Mouse (Mus musculus) CH12.LX (cell line): ENCODE data around the gene Hdac9. TPM values are rescaled to one million over a fixed set of nuclear protein-coding genes. Genes with fewer than 3 reads are reported as not detected.

Source experiments
- DNase-seq: peaks from one replicate; pipeline ENCODE4 v3.0.0-alpha.2; 2013; ENCODE audit errors: extremely low read depth
- H3K27ac ChIP-seq: 2 replicates; pipeline ENCODE4 v1.5.1; 2012; ENCODE audit warnings: low read depth, mild to moderate bottlenecking, control low read depth, moderate library complexity; ENCODE audit not compliant: insufficient read depth
- H3K27me3 ChIP-seq: replicated peaks from 2 replicates; pipeline ENCODE3; 2012; ENCODE audit warnings: inconsistent platforms
- H3K36me3 ChIP-seq, 2 experiments: replicated peaks in 1 of 2; 2 replicates each; pipeline versions ENCODE3 to v1.6.1; 2012; ENCODE audit warnings: inconsistent platforms in 1 of 2, low read length in 1 of 2, mild to moderate bottlenecking in 1 of 2, mixed read lengths in 1 of 2, moderate library complexity in 1 of 2; ENCODE audit not compliant: control insufficient read depth in 1 of 2, insufficient read depth in 1 of 2
- H3K4me1 ChIP-seq, 2 experiments: 2 replicates each; pipeline ENCODE4 v1.6.1; 2012; ENCODE audit warnings: inconsistent platforms in 1 of 2, moderate library complexity in 1 of 2; ENCODE audit not compliant: insufficient read depth in 2 of 2, control insufficient read depth in 1 of 2
- H3K4me2 ChIP-seq: 2 replicates; pipeline ENCODE4 v1.6.1; 2012; ENCODE audit warnings: low read depth, mild to moderate bottlenecking, control low read depth; ENCODE audit not compliant: poor library complexity, insufficient read depth, severe bottlenecking
- H3K4me3 ChIP-seq, 3 experiments: fragments of 150-350 bp in 1 of 3; sonication (generic) in 1 of 3; replicated peaks in 1 of 3; 2 replicates each; pipeline versions ENCODE3 to v1.5.1; 2011 to 2012; ENCODE audit warnings: low read depth in 2 of 3, low read length in 2 of 3, mild to moderate bottlenecking in 2 of 3, moderate library complexity in 2 of 3, control low read depth in 1 of 3, improper control_type of control experiment in 1 of 3, inconsistent platforms in 1 of 3, mixed read lengths in 1 of 3; ENCODE audit not compliant: poor library complexity in 1 of 3
- H3K79me2 ChIP-seq: replicated peaks from 2 replicates; pipeline ENCODE4 v1.6.1; 2012; ENCODE audit warnings: mild to moderate bottlenecking, moderate library complexity; ENCODE audit not compliant: control insufficient read depth, poor library complexity, insufficient read depth, severe bottlenecking; ENCODE audit errors: extremely low read depth
- H3K9ac ChIP-seq: 2 replicates; pipeline ENCODE4 v1.6.1; 2012; ENCODE audit warnings: low read depth, mild to moderate bottlenecking, control low read depth, moderate library complexity; ENCODE audit not compliant: insufficient read depth
- H3K9me3 ChIP-seq: replicated peaks from 2 replicates; pipeline ENCODE3; 2012; ENCODE audit warnings: low read length, inconsistent platforms, mixed read lengths
- BHLHE40 ChIP-seq: IDR thresholded peaks from 2 replicates; pipeline ENCODE4 v1.6.1; 2011; ENCODE audit warnings: mild to moderate bottlenecking, low read depth, low read length, improper control_type of control experiment
- CHD1 ChIP-seq: IDR thresholded peaks from 2 replicates; pipeline ENCODE4 v1.6.1; 2012; ENCODE audit warnings: low read depth, low read length, improper control_type of control experiment, inconsistent platforms
- CHD2 ChIP-seq: IDR thresholded peaks from 2 replicates; pipeline ENCODE4 v1.6.1; 2011; ENCODE audit warnings: low read length, improper control_type of control experiment
- CTCF ChIP-seq, 2 experiments: IDR thresholded peaks in 1 of 2; conservative IDR thresholded peaks in 1 of 2; 2 replicates each; pipeline ENCODE4 v1.5.1; 2011 to 2012; ENCODE audit warnings: low read depth in 2 of 2, low read length in 2 of 2, improper control_type of control experiment in 1 of 2, inconsistent platforms in 1 of 2, mild to moderate bottlenecking in 1 of 2, moderate library complexity in 1 of 2
- E2F4 ChIP-seq: IDR thresholded peaks from 2 replicates; pipeline ENCODE4 v1.6.1; 2011; ENCODE audit warnings: low read depth, low read length, improper control_type of control experiment; ENCODE audit not compliant: insufficient replicate concordance
- EP300 ChIP-seq: IDR thresholded peaks from 2 replicates; pipeline ENCODE4 v1.6.1; 2011; ENCODE audit warnings: low read length, improper control_type of control experiment
- ETS1 ChIP-seq: conservative IDR thresholded peaks from 2 replicates; pipeline ENCODE4 v1.6.1; 2012; ENCODE audit warnings: low read depth, mild to moderate bottlenecking, inconsistent platforms, low read length, improper control_type of control experiment, moderate library complexity
- GABPA ChIP-seq: IDR thresholded peaks from 2 replicates; pipeline ENCODE4 v1.6.1; 2012; ENCODE audit warnings: low read depth, low read length, improper control_type of control experiment, inconsistent platforms; ENCODE audit not compliant: insufficient replicate concordance
- HCFC1 ChIP-seq: IDR thresholded peaks from 2 replicates; pipeline ENCODE4 v1.6.1; 2012; ENCODE audit warnings: low read depth, mild to moderate bottlenecking, inconsistent platforms, low read length, improper control_type of control experiment
- IRF4 ChIP-seq: IDR thresholded peaks from 2 replicates; pipeline ENCODE4 v1.6.1; 2014; ENCODE audit warnings: low read depth, mild to moderate bottlenecking, inconsistent platforms, low read length, improper control_type of control experiment
- KAT2A ChIP-seq: IDR thresholded peaks from 2 replicates; pipeline ENCODE4 v1.6.1; 2012; ENCODE audit warnings: low read length, improper control_type of control experiment, inconsistent platforms; ENCODE audit not compliant: insufficient replicate concordance
- MAFK ChIP-seq: IDR thresholded peaks from 2 replicates; pipeline ENCODE4 v1.6.1; 2011; ENCODE audit warnings: low read length, improper control_type of control experiment; ENCODE audit not compliant: insufficient replicate concordance
- MAX ChIP-seq: IDR thresholded peaks from 2 replicates; pipeline ENCODE4 v1.6.1; 2011; ENCODE audit warnings: low read length, improper control_type of control experiment
- MAZ ChIP-seq: IDR thresholded peaks from 2 replicates; pipeline ENCODE4 v1.6.1; 2012; ENCODE audit warnings: low read depth, mild to moderate bottlenecking, inconsistent platforms, low read length, improper control_type of control experiment, moderate library complexity
- MEF2A ChIP-seq: IDR thresholded peaks from 2 replicates; pipeline ENCODE4 v1.6.1; 2014; ENCODE audit warnings: low read depth, mild to moderate bottlenecking, inconsistent platforms, low read length, improper control_type of control experiment, borderline replicate concordance
- MXI1 ChIP-seq: IDR thresholded peaks from 2 replicates; pipeline ENCODE4 v1.6.1; 2011; ENCODE audit warnings: mild to moderate bottlenecking, low read depth, low read length, improper control_type of control experiment
- MYC ChIP-seq: IDR thresholded peaks from 2 replicates; pipeline ENCODE4 v1.6.1; 2011; ENCODE audit warnings: low read depth, mild to moderate bottlenecking, improper control_type of control experiment, low read length
- NELFE ChIP-seq: IDR thresholded peaks from 2 replicates; pipeline ENCODE4 v1.6.1; 2011; ENCODE audit warnings: low read depth, low read length, improper control_type of control experiment
- NRF1 ChIP-seq: IDR thresholded peaks from 2 replicates; pipeline ENCODE4 v1.6.1; 2014; ENCODE audit warnings: low read depth, mild to moderate bottlenecking, inconsistent platforms, low read length, improper control_type of control experiment, moderate library complexity
- PAX5 ChIP-seq: IDR thresholded peaks from 2 replicates; pipeline ENCODE4 v1.6.1; 2012; ENCODE audit warnings: low read length, inconsistent platforms, mixed read lengths
- POLR2AphosphoS2 ChIP-seq: IDR thresholded peaks from 2 replicates; pipeline ENCODE4 v1.6.1; 2011; ENCODE audit warnings: low read depth, low read length, improper control_type of control experiment
- RAD21 ChIP-seq: IDR thresholded peaks from 2 replicates; pipeline ENCODE4 v1.6.1; 2011; ENCODE audit warnings: low read depth, mild to moderate bottlenecking, low read length, improper control_type of control experiment, moderate library complexity
- RCOR1 ChIP-seq: conservative IDR thresholded peaks from 2 replicates; pipeline ENCODE4 v1.6.1; 2012; ENCODE audit warnings: low read depth, mild to moderate bottlenecking, inconsistent platforms, low read length, improper control_type of control experiment
- SMC3 ChIP-seq: IDR thresholded peaks from 2 replicates; pipeline ENCODE4 v1.6.1; 2011; ENCODE audit warnings: low read depth, low read length, improper control_type of control experiment
- TBP ChIP-seq: conservative IDR thresholded peaks from 2 replicates; pipeline ENCODE4 v1.6.1; 2011; ENCODE audit warnings: low read depth, low read length, improper control_type of control experiment
- TCF12 ChIP-seq: IDR thresholded peaks from 2 replicates; pipeline ENCODE4 v1.6.1; 2014; ENCODE audit warnings: low read depth, mild to moderate bottlenecking, inconsistent platforms, low read length, improper control_type of control experiment
- USF1 ChIP-seq: IDR thresholded peaks from 2 replicates; pipeline ENCODE4 v1.6.1; 2014; ENCODE audit warnings: low read depth, mild to moderate bottlenecking, inconsistent platforms, low read length, improper control_type of control experiment
- USF2 ChIP-seq: conservative IDR thresholded peaks from 2 replicates; pipeline ENCODE4 v1.6.1; 2011; ENCODE audit warnings: low read depth, low read length, improper control_type of control experiment
- ZC3H11A ChIP-seq: IDR thresholded peaks from 2 replicates; pipeline ENCODE4 v1.6.1; 2012; ENCODE audit warnings: low read depth, mild to moderate bottlenecking, inconsistent platforms, low read length, improper control_type of control experiment
- ZKSCAN1 ChIP-seq: IDR thresholded peaks from 2 replicates; pipeline ENCODE4 v1.6.1; 2012; ENCODE audit warnings: low read depth, inconsistent platforms, low read length, improper control_type of control experiment, borderline replicate concordance
- ZMIZ1 ChIP-seq: IDR thresholded peaks from 2 replicates; pipeline ENCODE4 v1.6.1; 2012; ENCODE audit warnings: low read depth, mild to moderate bottlenecking, inconsistent platforms, low read length, improper control_type of control experiment
- ZNF384 ChIP-seq: IDR thresholded peaks from 2 replicates; pipeline ENCODE4 v1.6.1; 2012; ENCODE audit warnings: low read depth, low read length, improper control_type of control experiment, inconsistent platforms
- dilution Hi-C: fragments of 300-500 bp; cut with MboI; formaldehyde crosslinking; loops from 2 replicates; pipeline ENCODE4 v1.14.3; 2020; ENCODE audit warnings: low sequenced_read_pairs; ENCODE audit not compliant: extremely low pct_unique_long_range_greater_than_20kb, extremely low pct_ligation_motif_present
- in situ Hi-C: fragments of 300-500 bp; cut with MboI; formaldehyde crosslinking; loops from 3 replicates; pipeline ENCODE4 v1.14.3; 2019; ENCODE audit warnings: low sequenced_read_pairs, low pct_ligation_motif_present, low pct_unique_long_range_greater_than_20kb, mixed read lengths
- polyA plus RNA-seq: library from polyadenylated mRNA; unstranded; fragments of >175 nt; gene quantifications from 2 replicates; pipeline ENCODE4 v1.2.1, GENCODE M21; 2012; ENCODE audit warnings: low read depth; ENCODE audit not compliant: insufficient read length
- total RNA-seq, 2 experiments: library from RNA; depleted of rRNA; stranded (reverse); fragments of 300-350 nt in 1 of 2; fragments of >200 nt in 1 of 2; gene quantifications; 2 replicates each; pipeline ENCODE4 v1.2.3; 2012 to 2014

Hdac9 gene
- total and polyA plus RNA-seq, 3 experiments: 0.04 to 0.38 (median 0.17) TPM

DNA sequence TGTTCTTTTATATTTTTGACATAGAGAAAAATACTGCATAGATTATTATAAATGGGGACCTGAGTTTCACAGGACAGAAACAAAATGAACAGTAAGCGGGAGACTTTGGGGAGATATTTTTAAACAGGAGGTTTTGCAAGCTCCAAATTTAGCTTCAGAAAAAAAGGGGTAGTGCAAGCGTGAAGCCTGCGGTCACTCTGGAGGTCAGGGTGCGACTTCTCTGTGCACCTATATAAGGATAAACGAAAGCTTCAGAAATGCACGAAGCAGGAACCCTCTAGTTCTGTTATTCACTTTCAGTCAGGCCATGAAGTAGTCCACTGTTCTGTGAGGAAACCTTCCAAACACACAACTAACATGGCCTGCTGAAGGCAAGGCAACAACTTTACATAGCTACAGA is 133.3 kb downstream of the Hdac9 start:
- TF ChIP-seq SMC3 (no peak), CHD1 (no peak), ZKSCAN1 (no peak), MXI1 (no peak), TCF12 (no peak), CHD2 (no peak), EP300 (peak; percentile 67), ZC3H11A (no peak), ZMIZ1 (no peak), TBP (peak; percentile 66; the same call in 1 of the 2 replicates), PAX5 (no peak), RCOR1 (no peak), BHLHE40 (peak; percentile 74), IRF4 (peak; percentile 54; the same call in 1 of the 2 replicates), MYC (peak; percentile 57; the same call in 1 of the 2 replicates), USF2 (no peak), ETS1 (peak; percentile 51), MAFK (0 out of 2 replicates have a peak, but pooled peaks have one; percentile 50), RAD21 (no peak), E2F4 (no peak), GABPA (no peak), HCFC1 (no peak), ZNF384 (peak; percentile 86), MAX (no peak), POLR2AphosphoS2 (no peak), NRF1 (no peak), KAT2A (no peak), CTCF (conservative IDR thresholded peaks at IDR 0.05 in 1 of 2, IDR thresholded peaks at IDR 0.05 in 1 of 2; ENCODE audit: low read depth in 2 of 2, low read length in 2 of 2) (no peak), NELFE (no peak), MEF2A (peak; percentile 97), USF1 (no peak), MAZ (no peak)
- H3K4me3 ChIP-seq: no peak overlapping the region
- H3K9ac ChIP-seq: no peak overlapping the region
- H3K27me3 ChIP-seq: no peaks in the 10 kb centered on the region
- H3K9me3 ChIP-seq: no peaks in the 10 kb centered on the region
- peak; percentile 73 for DNase-seq
- peak overlapping the region; percentile 8; the same call in 1 of the 2 replicates for H3K4me2 ChIP-seq
- H3K4me1 ChIP-seq: peaks cover 7 to 41% of the 10 kb centered on the region in 2 experiments
- no peaks in the 10 kb centered on the region for H3K36me3 ChIP-seq
- in situ Hi-C loops: no loop called here
- H3K79me2 ChIP-seq: no peaks in the 10 kb centered on the region
- H3K27ac ChIP-seq: no peak overlapping the region
- dilution Hi-C loops: no loop called here
